Mouse (Mus musculus) ES-CJ7 (cell line): ENCODE data around the gene Lce3c.

Experiments used
- DNase-seq: peaks from one replicate; pipeline ENCODE4 v3.0.0; 2011; ENCODE audit warnings: low read depth, low spot score

Lce3c gene

DNA sequence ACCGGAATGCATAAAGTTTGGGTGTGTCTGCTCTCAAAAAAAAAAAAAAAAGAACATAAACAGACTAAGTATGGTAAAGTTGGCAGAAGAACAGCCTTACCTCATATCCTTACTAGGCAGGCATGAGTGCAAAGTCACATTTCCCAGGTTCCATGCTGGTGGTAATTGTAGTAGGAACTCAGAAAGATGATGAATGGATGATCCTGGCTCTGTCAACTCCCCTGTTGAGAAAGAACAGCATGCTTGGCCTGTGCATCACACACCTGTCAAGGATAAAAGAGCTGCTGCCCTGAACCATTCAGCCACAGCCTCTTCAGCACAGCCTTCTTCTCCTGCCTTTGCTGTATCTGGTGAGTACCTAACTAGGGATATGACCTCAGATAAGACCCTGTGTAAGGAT is at the start of gene Lce3c:
Gene Lce3c (plus strand): TSS at position 301 of the 400 bp plus-strand sequence.
- no peak for DNase-seq

DNA sequence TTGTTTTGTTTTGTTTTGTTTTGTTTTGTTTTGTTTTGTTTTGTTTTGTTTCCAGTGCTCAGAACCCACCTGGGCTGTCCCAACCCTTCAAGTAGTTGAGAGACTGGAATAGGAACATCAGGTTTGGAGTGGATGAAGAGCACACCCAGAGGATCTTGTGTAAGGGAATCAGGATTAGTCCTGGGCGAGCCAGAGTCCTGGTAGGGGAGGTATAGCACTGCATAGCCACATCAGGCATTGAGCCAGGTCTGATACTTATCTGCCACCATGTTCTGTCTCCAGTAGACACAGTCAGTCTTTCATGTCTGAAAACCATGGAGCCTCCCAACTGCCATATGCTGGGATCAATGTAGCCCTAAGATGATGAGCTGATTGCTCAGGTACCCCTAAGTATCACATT is 49.8 kb upstream of the Lce3c start:
- DNase-seq: no peak

DNA sequence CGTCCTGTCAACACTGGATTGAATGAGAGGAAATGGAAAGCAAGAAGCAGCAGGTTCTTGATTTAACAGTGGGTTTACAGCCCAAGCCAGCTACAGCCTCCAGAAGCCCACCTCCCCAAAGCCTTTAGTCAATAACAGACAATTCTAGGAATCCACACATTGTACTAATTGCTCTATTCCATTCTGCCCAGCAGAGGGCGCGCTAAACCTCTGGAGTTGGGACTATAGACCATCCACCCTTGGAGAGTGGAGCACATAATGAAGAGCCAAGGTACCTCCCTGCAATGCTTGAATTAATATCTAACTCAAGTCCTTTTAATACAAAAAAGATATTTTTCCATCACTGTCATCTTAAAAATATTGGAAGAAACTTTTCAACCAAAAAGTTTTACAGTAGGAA is 41.3 kb upstream of the Lce3c start:
- peak; percentile 53 for DNase-seq

DNA sequence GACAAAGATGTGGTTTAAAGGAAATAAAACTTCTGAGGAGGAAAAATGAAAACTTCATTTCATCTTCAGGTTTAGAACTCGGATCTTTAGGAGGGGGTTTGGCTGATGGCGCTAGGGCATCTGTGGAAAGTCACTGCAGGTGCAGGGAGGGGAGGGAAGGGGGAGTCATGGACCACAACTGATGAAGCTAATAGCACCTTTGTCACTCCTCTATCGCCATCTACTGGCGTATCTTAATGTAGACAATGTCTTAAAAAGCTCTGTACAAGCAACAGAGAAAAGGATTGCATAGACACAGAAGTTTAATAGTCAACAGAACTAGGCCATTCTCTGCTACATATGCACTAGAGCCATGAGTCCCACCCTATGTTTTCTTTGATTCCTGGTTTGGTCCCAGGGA is 40.6 kb upstream of the Lce3c start:
- peak; percentile 74 for DNase-seq

DNA sequence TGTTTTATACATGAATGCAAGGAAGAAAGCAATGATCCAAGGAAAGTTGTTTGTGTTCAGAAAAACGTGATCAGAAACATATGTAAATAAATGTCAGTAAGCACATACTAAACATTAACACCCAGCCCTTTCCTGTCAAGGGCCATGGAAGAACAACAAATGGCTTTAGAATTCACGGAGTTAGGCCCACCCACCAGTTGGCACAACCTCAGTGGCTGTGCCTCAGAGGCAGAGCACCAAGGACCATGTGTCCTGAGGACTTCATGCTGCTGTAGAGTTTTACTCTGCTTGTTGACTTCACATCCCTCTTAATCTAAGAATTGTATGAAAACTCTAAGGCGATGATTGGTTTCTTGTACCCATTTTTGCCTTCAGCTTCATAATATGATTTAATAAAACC is 39.1 kb upstream of the Lce3c start:
- DNase-seq: no peak

DNA sequence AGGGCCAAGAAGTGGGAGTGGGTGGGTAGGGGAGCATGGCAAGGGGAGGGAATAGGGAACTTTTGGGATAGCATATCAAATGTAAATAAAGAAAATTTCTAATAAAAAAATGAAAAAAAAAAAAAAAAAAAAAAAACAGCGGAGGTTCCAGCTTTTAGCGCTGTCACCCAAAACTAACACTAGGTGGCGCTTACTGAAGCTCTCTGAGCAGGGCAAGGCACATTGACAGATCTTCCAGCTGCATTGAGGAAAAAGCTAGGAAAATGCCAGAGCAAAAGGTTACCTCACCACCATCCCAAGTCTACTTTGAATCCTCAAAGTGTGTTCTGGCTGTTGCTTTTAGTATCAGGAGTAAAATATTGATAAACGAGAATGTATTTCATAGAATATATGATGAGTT is 36.7 kb upstream of the Lce3c start:
- peak; percentile 42 for DNase-seq

DNA sequence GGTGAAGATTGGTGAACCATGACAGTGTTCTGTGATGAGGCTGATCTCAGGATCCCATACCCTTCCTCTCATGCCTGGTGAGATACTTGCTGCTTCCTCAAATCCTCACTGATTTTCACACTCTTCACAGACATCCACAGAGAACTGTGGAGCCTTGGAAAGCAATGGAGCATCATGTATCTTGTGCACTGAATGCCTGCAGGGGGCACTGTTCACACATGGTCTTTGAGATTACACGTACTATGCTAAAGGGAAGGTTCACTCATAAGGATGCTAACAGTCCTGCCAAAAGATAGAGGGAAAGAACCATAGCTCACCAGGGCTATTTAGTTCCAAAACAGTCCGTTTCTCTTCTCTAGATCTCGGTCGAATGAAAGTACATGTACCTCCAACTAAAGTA is 23.9 kb upstream of the Lce3c start:
- DNase-seq: peak; percentile 54

DNA sequence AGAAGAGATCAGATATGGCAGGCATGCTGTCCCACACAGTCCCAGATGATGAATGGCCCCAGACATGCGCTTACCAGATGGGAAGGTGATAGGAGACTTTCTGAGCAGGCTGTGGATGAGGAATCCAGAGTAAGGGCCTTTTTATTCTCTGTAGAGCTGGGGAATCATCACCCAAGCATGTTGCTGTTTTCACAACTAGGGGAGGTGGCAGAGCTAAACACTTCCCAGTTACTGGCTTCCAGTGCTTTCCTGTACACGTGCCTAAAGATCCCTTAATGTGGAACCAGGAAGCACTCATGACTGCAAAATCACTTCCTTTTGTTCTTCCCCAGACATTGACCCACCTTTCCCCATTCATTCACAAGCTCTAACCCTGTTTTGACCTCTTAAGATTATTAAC is 18.2 kb upstream of the Lce3c start, which contains the start of gene Lce3a:
Gene Lce3a (minus strand): TSS at position 101 of the 400 bp plus-strand sequence.
- no peak for DNase-seq

DNA sequence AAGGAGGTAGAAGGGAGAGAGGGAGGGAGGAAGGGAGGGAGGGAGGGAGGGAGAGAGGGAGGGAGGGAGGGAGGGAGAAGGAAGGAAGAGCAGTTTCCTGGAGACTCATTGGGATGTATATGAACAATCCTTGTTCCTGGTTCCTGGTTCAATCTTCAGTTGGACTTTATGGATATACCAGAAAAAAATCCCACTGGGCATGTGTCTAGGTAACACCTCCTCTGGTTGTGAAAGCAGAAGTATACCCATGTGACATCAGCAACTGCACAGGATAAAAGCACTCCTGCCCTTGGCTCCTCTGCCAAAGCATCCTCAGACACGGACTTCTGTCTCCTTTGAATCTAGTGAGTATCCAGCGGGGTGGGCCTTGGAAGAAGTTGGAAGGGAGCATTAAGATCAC is 11.6 kb upstream of the Lce3c start, which contains the start of gene Lce3b:
Gene Lce3b (plus strand): TSS at position 301 of the 400 bp plus-strand sequence.
- no peak for DNase-seq

DNA sequence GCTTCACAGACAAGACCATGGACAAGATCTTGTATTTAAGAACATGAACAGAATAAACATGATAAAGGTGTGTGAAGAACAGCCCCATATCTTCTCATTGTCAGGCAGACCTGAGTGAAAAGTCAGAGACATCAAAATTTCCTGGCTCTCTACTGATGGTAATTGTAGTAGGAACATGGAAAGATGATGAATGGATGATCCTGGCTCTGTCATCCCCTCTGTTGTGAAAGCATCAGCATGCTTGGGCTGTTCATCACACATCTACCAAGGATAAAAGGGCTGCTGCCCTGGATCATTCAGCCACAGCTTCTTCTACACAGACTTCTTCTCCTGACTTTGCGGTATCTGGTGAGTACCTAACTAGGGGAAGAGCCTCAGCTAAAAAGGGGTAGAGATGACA is 12.8 kb downstream of the Lce3c start, which contains the start of gene Lce3d:
Gene Lce3d (plus strand): TSS at position 301 of the 400 bp plus-strand sequence.
- no peak for DNase-seq

DNA sequence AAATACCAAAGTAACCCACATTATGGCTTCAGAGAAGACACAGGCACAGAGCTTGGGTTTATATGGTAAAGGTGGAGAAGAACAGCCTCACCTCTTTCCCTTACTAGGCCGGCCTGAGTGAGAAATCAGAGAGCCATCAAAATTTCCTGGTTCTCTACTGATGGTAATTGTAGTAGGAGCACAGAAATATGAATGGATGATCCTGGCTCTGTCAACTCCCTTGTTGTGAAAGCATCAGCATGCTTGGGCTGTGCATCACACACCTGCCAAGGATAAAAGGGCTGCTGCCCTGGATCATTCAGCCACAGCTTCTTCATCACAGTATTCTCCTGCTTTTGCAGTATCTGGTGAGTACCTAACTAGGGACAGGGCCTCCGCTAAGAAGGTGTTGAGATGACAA is 22.5 kb downstream of the Lce3c start, which contains the start of gene Lce3e:
Gene Lce3e (plus strand): TSS at position 301 of the 400 bp plus-strand sequence.
- DNase-seq: no peak

DNA sequence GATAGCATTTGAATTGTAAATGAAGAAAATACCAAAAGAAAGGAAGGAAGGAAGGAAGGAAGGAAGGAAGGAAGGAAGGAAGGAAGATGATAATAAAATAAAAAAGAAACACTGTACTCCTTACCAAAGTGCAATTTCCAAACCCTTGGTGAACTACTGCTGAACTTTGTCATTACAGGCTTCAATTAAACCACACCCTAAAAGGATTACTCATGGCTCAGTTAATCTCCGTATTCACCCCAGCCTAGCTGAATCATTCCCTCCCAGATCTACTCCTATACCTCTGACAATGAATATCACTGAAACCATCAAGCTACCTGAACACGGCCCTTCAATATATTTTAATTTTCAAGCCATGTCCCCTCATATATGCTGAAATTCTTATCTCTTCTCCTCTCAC is 34.2 kb downstream of the Lce3c start:
- DNase-seq: no peak

DNA sequence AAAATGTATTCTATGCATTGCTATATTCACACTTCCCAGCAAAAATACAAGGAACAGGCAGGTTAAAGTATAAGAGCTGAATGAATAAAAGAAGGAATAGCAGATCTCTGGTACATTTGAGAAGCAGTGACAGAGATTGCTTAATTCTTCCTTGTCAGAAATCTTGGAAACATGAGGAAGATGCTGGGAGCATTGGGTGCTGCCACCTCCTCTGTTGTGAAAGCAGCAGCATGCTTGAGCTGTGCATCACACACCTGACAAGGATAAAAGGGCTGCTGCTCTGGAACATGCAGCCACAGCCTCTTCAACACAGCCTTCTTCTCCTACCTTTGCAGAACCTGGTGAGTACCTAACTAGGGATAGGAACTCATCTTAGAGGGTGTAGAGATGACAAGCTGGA is 47.6 kb downstream of the Lce3c start, which contains the start of gene Lce3f:
Gene Lce3f (plus strand): TSS at position 301 of the 400 bp plus-strand sequence.
- DNase-seq: no peak
